Mouse (Mus musculus) heart, postnatal 10 days (tissue): ENCODE results near the gene Krt33a. TPM values are rescaled to one million over a fixed set of nuclear protein-coding genes. Genes with fewer than 3 reads are reported as not detected.

Source experiments
- DNase-seq, 2 experiments: peaks; one replicate each; pipeline ENCODE4 v3.0.0; 2021
- intact Hi-C: fragments of 180-260 bp; cut with DNase I; formaldehyde crosslinking; loops from one replicate; pipeline ENCODE4 v1.15.1; 2025
- total RNA-seq, 2 experiments: library from RNA; stranded (reverse); gene quantifications; 2 replicates each; pipeline ENCODE4 v1.2.3; 2021

The Krt33a gene
- total RNA-seq, 2 experiments from 2014 or later: not detected

DNA sequence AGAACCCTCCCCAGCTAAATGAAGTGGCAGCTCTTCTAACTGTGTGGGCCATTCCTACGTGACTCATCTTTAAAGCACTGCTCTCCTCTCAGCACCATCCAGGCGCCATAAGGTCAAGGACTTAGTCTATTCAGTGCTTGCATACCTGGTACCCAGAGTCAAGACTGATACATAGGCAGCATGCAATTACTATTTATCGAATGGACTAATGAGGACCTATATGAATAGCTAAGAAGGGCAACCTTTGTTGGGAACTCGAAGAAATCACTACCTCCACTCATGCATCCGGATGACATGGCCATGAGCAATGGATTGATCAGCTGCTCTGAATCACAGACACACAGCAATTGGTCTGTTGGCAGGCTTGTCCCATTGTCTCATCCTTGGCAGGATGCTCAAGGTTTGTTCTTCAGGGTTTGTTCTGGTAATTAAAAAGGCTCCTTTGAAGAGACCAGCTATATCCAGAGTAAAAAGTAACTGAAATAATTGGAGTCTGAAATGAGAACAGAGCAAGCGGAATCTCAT lies 26.1 kb downstream of the Krt33a start:
- intact Hi-C loops: no loop called here
- DNase-seq: no peak

GRCm38 (mm10) chr11:99988530-99988929 lies 27.5 kb downstream of the Krt33a start:
- no peak for DNase-seq
- intact Hi-C loops: no loop called here

- intact Hi-C loops: no loop called here
- no peak for DNase-seq
Measured at GRCm38 (mm10) chr11:99986180-99986647, 29.8 kb downstream of the Krt33a start, which contains the start of gene Krtap16-1. Krtap16-1 (minus strand) TSS chr11:99986597.

GRCm38 (mm10) chr11:99985291-99986092 lies 30.5 kb downstream of the Krt33a start:
- intact Hi-C loops: no loop called here
- peak; percentile 16 to 21 for DNase-seq

GRCm38 (mm10) chr11:99983442-99983841 lies 32.6 kb downstream of the Krt33a start:
- intact Hi-C loops: no loop called here
- no peak for DNase-seq

GRCm38 (mm10) chr11:99982731-99983130 lies 33.3 kb downstream of the Krt33a start:
- DNase-seq: no peak
- intact Hi-C loops: no loop called here

GRCm38 (mm10) chr11:99978953-99979352 lies 37.1 kb downstream of the Krt33a start, which contains the start of gene Krtap29-1:
Krtap29-1 (minus strand) TSS chr11:99979053.
- DNase-seq: no peak
- intact Hi-C loops: no loop called here

DNA sequence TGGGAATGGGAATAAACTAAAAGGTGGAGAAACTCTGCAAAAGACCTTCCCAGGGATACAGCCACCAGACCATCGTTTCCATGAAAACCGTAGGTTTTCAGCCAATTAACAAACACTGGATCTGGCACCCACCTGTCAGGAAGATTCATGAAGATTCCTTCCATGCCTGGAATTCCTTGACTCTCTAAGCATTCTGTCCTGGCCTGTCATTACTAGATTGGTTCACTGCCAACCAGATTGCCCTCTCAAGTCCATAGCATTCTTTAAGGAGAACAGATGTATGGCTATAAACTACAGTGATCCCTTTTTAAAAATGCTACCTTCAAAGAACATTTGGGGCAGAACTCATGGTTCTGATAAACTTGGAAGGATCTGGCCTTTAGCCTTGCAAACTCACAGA lies 50.1 kb downstream of the Krt33a start:
- intact Hi-C loops: no loop called here
- DNase-seq: no peak

GRCm38 (mm10) chr11:99964213-99964612 lies 51.8 kb downstream of the Krt33a start:
- intact Hi-C loops: no loop called here

More at GRCm38 (mm10) chr11:99964213-99964612, 51.8 kb downstream of the Krt33a start:
- DNase-seq: no peak

Other genes with a start within 250 kb of the Krt33a start
- not detected for gene Gm11595, start 243.3 kb downstream of the Krt33a start, total RNA-seq
- not detected for gene Krtap4-8, start 235.5 kb downstream of the Krt33a start, total RNA-seq
- gene Krtap4-9, start 231.0 kb downstream of the Krt33a start, total RNA-seq: not detected
- gene Gm11596, start 222.7 kb downstream of the Krt33a start, total RNA-seq: not detected
- not detected for gene Gm11569, start 217.3 kb downstream of the Krt33a start, total RNA-seq
- gene Gm11554, start 211.8 kb downstream of the Krt33a start, total RNA-seq: not detected
- not detected for gene Krtap4-13, start 206.3 kb downstream of the Krt33a start, total RNA-seq
- gene Gm11564, start 200.5 kb downstream of the Krt33a start, total RNA-seq: not detected
- gene 2300003K06Rik, start 178.1 kb downstream of the Krt33a start, total RNA-seq: not detected
- gene Krtap4-16, start 164.6 kb downstream of the Krt33a start, total RNA-seq: not detected
- gene Gm11568, start 158.3 kb downstream of the Krt33a start, total RNA-seq: not detected
- not detected for gene Gm11559, start 151.7 kb downstream of the Krt33a start, total RNA-seq
- gene Krtap9-1, start 142.8 kb downstream of the Krt33a start, total RNA-seq: not detected
- gene Gm11567, start 137.0 kb downstream of the Krt33a start, total RNA-seq: not detected
- not detected for gene Krtap31-1, start 108.3 kb downstream of the Krt33a start, total RNA-seq
- gene Gm11565, start 101.5 kb downstream of the Krt33a start, total RNA-seq: not detected
- not detected for gene Krtap31-2, start 79.9 kb downstream of the Krt33a start, total RNA-seq
- gene Krtap9-5, start 67.7 kb downstream of the Krt33a start, total RNA-seq: not detected
- not detected for gene Krtap29-1, start 37.2 kb downstream of the Krt33a start, total RNA-seq
- not detected for gene Krtap16-1, start 29.6 kb downstream of the Krt33a start, total RNA-seq
- gene Krtap17-1, start 22.2 kb downstream of the Krt33a start, total RNA-seq: not detected
- not detected for gene Krt33b, start 13.7 kb upstream of the Krt33a start, total RNA-seq
- not detected for gene Krt34, start 25.3 kb upstream of the Krt33a start, total RNA-seq
- gene Krt31, start 34.3 kb upstream of the Krt33a start, total RNA-seq: not detected
- gene Krt32, start 72.0 kb upstream of the Krt33a start, total RNA-seq: not detected
- not detected for gene Krt35, start 80.0 kb upstream of the Krt33a start, total RNA-seq
- not detected for gene Krt36, start 89.4 kb upstream of the Krt33a start, total RNA-seq
- gene Krt13, start 105.4 kb upstream of the Krt33a start, total RNA-seq: not detected
- gene Krt15, start 119.7 kb upstream of the Krt33a start, total RNA-seq: under 1 TPM in 1 of 2 experiments, not detected in 1; 0.29 TPM
- 10 to 100 TPM; 10.3 to 16.7 TPM for gene Krt19, start 132.5 kb upstream of the Krt33a start, total RNA-seq
- not detected for gene Krt9, start 177.0 kb upstream of the Krt33a start, total RNA-seq
- 1 to 10 TPM; 1.8 to 2.7 TPM for gene Krt14, start 191.3 kb upstream of the Krt33a start, total RNA-seq
- not detected for gene Krt16, start 232.7 kb upstream of the Krt33a start, total RNA-seq
- not detected for gene Krt17, start 244.8 kb upstream of the Krt33a start, total RNA-seq